Comparison of ENCODE assay signal across 7 mouse cellular contexts in genomic region chr13:51170691-51171680, GRCm38 (mm10). TPM values are rescaled to one million over a fixed set of nuclear protein-coding genes. Genes with fewer than 3 reads are reported as not detected.
DNase-seq lines count a peak whose midpoint lies in the region; ATAC-seq and TF ChIP-seq lines count a peak whose summit lies in the region.

Gene Nxnl2 (plus strand): TSS chr13:51171022.

- no peaks in the 10 kb centered on the region; the same call in 1 of the 2 replicates for H3K27me3 ChIP-seq in forebrain, postnatal 0 days (ENCODE audit: insufficient read depth, low read length)
- peaks cover 7% of the 10 kb centered on the region; the same call in 1 of the 2 replicates for H3K27me3 ChIP-seq in hindbrain, embryonic 15.5 days
- H3K27me3 ChIP-seq in midbrain, embryonic 16.5 days (ENCODE audit: control insufficient read depth, insufficient read depth, low read depth, low read length), result peaks cover 3% of the 10 kb centered on the region; the same call in 1 of the 2 replicates

- H3K36me3 ChIP-seq in forebrain, postnatal 0 days (ENCODE audit: insufficient read depth), result no peaks in the 10 kb centered on the region
- no peaks in the 10 kb centered on the region for H3K36me3 ChIP-seq in hindbrain, embryonic 15.5 days
- H3K36me3 ChIP-seq in midbrain, embryonic 16.5 days (ENCODE audit: control insufficient read depth, insufficient read depth, low read length), result no peaks in the 10 kb centered on the region

- H3K9ac ChIP-seq in forebrain, postnatal 0 days, result peak within 1 kb of the TSS; percentile 51
- H3K9ac ChIP-seq in hindbrain, embryonic 15.5 days, result peak within 1 kb of the TSS; percentile 43
- H3K9ac ChIP-seq in midbrain, embryonic 16.5 days (ENCODE audit: low read depth, low read length), result peak within 1 kb of the TSS; percentile 55

- no peaks in the 10 kb centered on the region for H3K9me3 ChIP-seq in forebrain, postnatal 0 days (ENCODE audit: low read length)
- H3K9me3 ChIP-seq in hindbrain, embryonic 15.5 days, result no peaks in the 10 kb centered on the region
- H3K9me3 ChIP-seq in midbrain, embryonic 16.5 days (replicated peaks; ENCODE audit: control insufficient read depth, low read length, poor library complexity, severe bottlenecking), result no peaks in the 10 kb centered on the region

- H3K27ac ChIP-seq in brown adipose tissue, adult 24 weeks (replicated peaks; ENCODE audit: low read depth, low read length), result no peak within 1 kb of the TSS
- H3K27ac ChIP-seq in forebrain, postnatal 0 days (ENCODE audit: low read depth, low read length), result no peak within 1 kb of the TSS
- H3K27ac ChIP-seq in hindbrain, embryonic 15.5 days (replicated peaks), result no peak within 1 kb of the TSS
- no peak within 1 kb of the TSS for H3K27ac ChIP-seq in midbrain, embryonic 16.5 days (ENCODE audit: low read length)

- H3K4me1 ChIP-seq in brown adipose tissue, adult 24 weeks (ENCODE audit: control insufficient read depth, insufficient read depth, insufficient read length, low read length), result peaks cover 2% of the 10 kb centered on the region; the same call in 1 of the 2 replicates
- H3K4me1 ChIP-seq in forebrain, postnatal 0 days (ENCODE audit: insufficient read depth), result no peaks in the 10 kb centered on the region
- H3K4me1 ChIP-seq in hindbrain, embryonic 15.5 days (replicated peaks), result peaks cover 20% of the 10 kb centered on the region
- H3K4me1 ChIP-seq in midbrain, embryonic 16.5 days (ENCODE audit: control insufficient read depth, insufficient read depth, low read length), result peaks cover 16% of the 10 kb centered on the region

- peak; percentile 73 for ATAC-seq in forebrain, postnatal 0 days
- ATAC-seq in hindbrain, embryonic 15.5 days (ENCODE audit: low FRiP score, low read depth), result peak; percentile 82
- ATAC-seq in midbrain, embryonic 16.5 days, result peak; percentile 86

- WGBS in forebrain, postnatal 0 days, result under 1% methylated on average over 62 of the region's 64 CpGs
- WGBS in hindbrain, embryonic 15.5 days, result under 1% methylated on average over 60 of the region's 64 CpGs
- under 1% methylated on average over 58 of the region's 64 CpGs for WGBS in midbrain, embryonic 16.5 days

- DNase-seq in R1 (ENCODE audit: low read depth, low spot score) (peak; percentile 92), liver (peak; percentile 46)
- DNase-seq in forebrain, postnatal 0 days, result peak; percentile 49
- peak; percentile 67 to 69 for DNase-seq in spleen, postnatal 36 days (ENCODE audit: low spot score in 2 of 2)

- H3K4me2 ChIP-seq in forebrain, postnatal 0 days (ENCODE audit: low read depth), result peak within 1 kb of the TSS; percentile 98
- H3K4me2 ChIP-seq in hindbrain, embryonic 15.5 days, result peak within 1 kb of the TSS; percentile 95
- peak within 1 kb of the TSS; percentile 98 for H3K4me2 ChIP-seq in midbrain, embryonic 16.5 days (ENCODE audit: low read length)

- peak; percentile 64 for TF ChIP-seq CTCF in forebrain, postnatal 0 days (IDR thresholded peaks at IDR 0.05; ENCODE audit: low read depth)

- peak within 1 kb of the TSS; percentile 55 for H3K4me3 ChIP-seq in brown adipose tissue, adult 24 weeks (ENCODE audit: insufficient read depth, low read depth, low read length)
- peak within 1 kb of the TSS; percentile 46 for H3K4me3 ChIP-seq in forebrain, postnatal 0 days (ENCODE audit: low read depth, low read length)
- peak within 1 kb of the TSS; percentile 54 for H3K4me3 ChIP-seq in hindbrain, embryonic 15.5 days
- peak within 1 kb of the TSS; percentile 56 for H3K4me3 ChIP-seq in midbrain, embryonic 16.5 days (ENCODE audit: low read depth, low read length)

RNA-seq across cellular contexts. Expression of gene Nxnl2, which starts in this region (rescaled TPM):
- not detected in 2 replicates for polyA plus RNA-seq in brown adipose tissue, adult 24 weeks (2012; ENCODE audit: insufficient read depth, insufficient read length, missing spikeins)
- total RNA-seq in forebrain, postnatal 0 days (2014; rRNA removed), result 2.1 and 3.1 TPM in 2 replicates
- polyA plus RNA-seq in forebrain, postnatal 0 days (2015; fragmentation: Nextera tagmentation; extraction: Ambion mirVana), result 5.3 and 6.5 TPM in 2 replicates
- polyA plus RNA-seq in hindbrain, embryonic 15.5 days (2015; fragmentation: Nextera tagmentation; extraction: Ambion mirVana), result 3.4 and 4.0 TPM in 2 replicates
- 3.2 and 3.9 TPM in 2 replicates for polyA plus RNA-seq in midbrain, embryonic 16.5 days (2015; fragmentation: Nextera tagmentation; extraction: Ambion mirVana)
